Mouse (Mus musculus) embryonic fibroblast, embryonic 13.5 days (primary cell): Measurements from ENCODE around the gene Hip1.

Source experiments
- CTCF ChIP-seq: IDR thresholded peaks from 2 replicates; pipeline ENCODE4 v1.5.1; 2011; ENCODE audit warnings: mild to moderate bottlenecking, control low read depth, low read length, moderate library complexity, borderline replicate concordance; ENCODE audit not compliant: insufficient read depth
- POLR2A ChIP-seq: IDR thresholded peaks from 2 replicates; pipeline ENCODE4 v1.6.1; 2011; ENCODE audit warnings: low read depth, mild to moderate bottlenecking, control low read depth, low read length, moderate library complexity

- no peak for TF ChIP-seq POLR2A
- no peak for TF ChIP-seq CTCF
Observed at GRCm38 (mm10) chr5:135522111-135522722, 22.7 kb downstream of the Hip1 start.
